Mouse (Mus musculus): Measurements from ENCODE around the gene Prkce.

GRCm38 (mm10) chr17:86166567-86167319, 842 bp upstream of the Prkce start:
- no peak for TF ChIP-seq ZNF384 (IDR thresholded peaks at IDR 0.05; ENCODE audit: low read depth, low read length)
- no peak for TF ChIP-seq MAFK (IDR thresholded peaks at IDR 0.05; ENCODE audit: insufficient read depth, low read depth, low read length)
- TF ChIP-seq HCFC1 (IDR thresholded peaks at IDR 0.05; ENCODE audit: borderline replicate concordance, insufficient read depth, low read length) = no peak
